Mouse (Mus musculus) megakaryocyte, embryonic 14.5 days (primary cell): ENCODE results near the gene Aebp2.

Experiments used
- FLI1 ChIP-seq: IDR thresholded peaks from 2 replicates; pipeline ENCODE4 v1.6.1; 2012; ENCODE audit warnings: low read length, inconsistent platforms, mixed read lengths
- GATA1 ChIP-seq: IDR thresholded peaks from 3 replicates; pipeline ENCODE4 v1.6.1; 2012; ENCODE audit warnings: mixed read lengths, low read length, inconsistent platforms, borderline replicate concordance

DNA sequence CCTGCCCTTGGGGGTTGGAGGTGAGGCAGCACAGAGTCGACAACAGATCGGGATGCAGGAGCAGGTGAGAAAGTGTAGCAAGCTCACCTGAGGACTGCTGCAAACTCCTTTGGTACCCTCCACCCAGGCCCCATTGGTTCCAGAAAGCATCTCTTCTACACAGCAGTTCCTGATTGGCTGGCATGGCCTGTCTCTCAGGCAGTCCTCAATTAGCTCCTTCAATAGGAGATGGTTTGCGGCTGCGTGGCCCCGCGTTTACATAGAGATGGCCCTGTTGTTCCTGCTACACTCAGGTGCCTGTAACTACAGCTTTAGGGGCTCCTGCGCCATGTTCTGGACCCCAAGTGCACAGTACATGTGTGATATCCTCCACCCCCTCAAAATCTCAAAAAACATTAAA, 58.2 kb downstream of the Aebp2 start:
- TF ChIP-seq GATA1 (no peak), FLI1 (no peak)
